Mouse (Mus musculus) kidney, postnatal 0 days (tissue): Measurements from ENCODE around the gene Slc50a1. TPM values are rescaled to one million over a fixed set of nuclear protein-coding genes. Genes with fewer than 3 reads are reported as not detected.
A peak's percentile ranks its signal among the peaks of the same experiment; 100 is the strongest.

Experiments used
- ATAC-seq: fragments of 200-750 bp; cut with Nextera tagmentation; replicated peaks from 2 replicates; pipeline ENCODE4 v1.8.0; 2017; ENCODE audit warnings: low read depth, moderate number of reproducible peaks, moderate TSS enrichment, moderate library complexity; ENCODE audit not compliant: low FRiP score
- DNase-seq: peaks from one replicate; pipeline ENCODE4 v3.0.0-alpha.2; 2016; ENCODE audit warnings: low spot score
- H3K27ac ChIP-seq: fragments of 300-500 bp; sonication (generic); 2 replicates; pipeline ENCODE4 v1.5.1; 2014; ENCODE audit warnings: mild to moderate bottlenecking
- H3K27me3 ChIP-seq: fragments of 300-500 bp; sonication (generic); 2 replicates; pipeline ENCODE4 v1.6.1; 2014; ENCODE audit warnings: low read length, mixed read lengths; ENCODE audit not compliant: insufficient read depth
- H3K36me3 ChIP-seq: fragments of 300-500 bp; sonication (generic); 2 replicates; pipeline ENCODE4 v1.6.1; 2014; ENCODE audit warnings: low read length, mixed read lengths; ENCODE audit not compliant: insufficient read depth
- H3K4me1 ChIP-seq: fragments of 300-500 bp; sonication (generic); replicated peaks from 2 replicates; pipeline ENCODE4 v1.6.1; 2014; ENCODE audit warnings: antibody characterized with exemption, low read length, mixed read lengths; ENCODE audit not compliant: insufficient read depth
- H3K4me2 ChIP-seq: fragments of 300-500 bp; sonication (generic); 2 replicates; pipeline ENCODE4 v1.6.1; 2014; ENCODE audit warnings: mild to moderate bottlenecking, low read length, moderate library complexity, mixed read lengths
- H3K4me3 ChIP-seq: fragments of 300-500 bp; sonication (generic); replicated peaks from 2 replicates; pipeline ENCODE4 v1.5.1; 2014; ENCODE audit warnings: low read depth, low read length
- H3K9ac ChIP-seq: fragments of 300-500 bp; sonication (generic); 2 replicates; pipeline ENCODE4 v1.6.1; 2014; ENCODE audit warnings: low read depth, low read length
- H3K9me3 ChIP-seq: fragments of 300-500 bp; sonication (generic); replicated peaks from 2 replicates; pipeline ENCODE4 v1.6.1; 2016; ENCODE audit warnings: low read length, inconsistent platforms, mixed read lengths
- CTCF ChIP-seq: IDR thresholded peaks from 2 replicates; pipeline ENCODE4 v1.5.1; 2016; ENCODE audit warnings: antibody characterized with exemption, low read depth, mild to moderate bottlenecking, moderate library complexity
- WGBS: fragments of 180-500 bp; shearing (Covaris S2); extraction: QIAGEN DNeasy Blood & Tissue Kit; methylation state at CpG from one replicate; pipeline ENCODE4 v1.1.7; 2014; 5-methylcytosine and 5-hydroxymethylcytosine counted together
- polyA plus RNA-seq: library from polyadenylated mRNA; unstranded; fragments of >200 nt; fragmentation: Nextera tagmentation; extraction: Ambion mirVana; gene quantifications from 2 replicates; pipeline ENCODE4 v1.2.1, GENCODE M21; 2015

The Slc50a1 gene
- polyA plus RNA-seq, 1 experiment from 2014 or later: 82.2 TPM

DNA sequence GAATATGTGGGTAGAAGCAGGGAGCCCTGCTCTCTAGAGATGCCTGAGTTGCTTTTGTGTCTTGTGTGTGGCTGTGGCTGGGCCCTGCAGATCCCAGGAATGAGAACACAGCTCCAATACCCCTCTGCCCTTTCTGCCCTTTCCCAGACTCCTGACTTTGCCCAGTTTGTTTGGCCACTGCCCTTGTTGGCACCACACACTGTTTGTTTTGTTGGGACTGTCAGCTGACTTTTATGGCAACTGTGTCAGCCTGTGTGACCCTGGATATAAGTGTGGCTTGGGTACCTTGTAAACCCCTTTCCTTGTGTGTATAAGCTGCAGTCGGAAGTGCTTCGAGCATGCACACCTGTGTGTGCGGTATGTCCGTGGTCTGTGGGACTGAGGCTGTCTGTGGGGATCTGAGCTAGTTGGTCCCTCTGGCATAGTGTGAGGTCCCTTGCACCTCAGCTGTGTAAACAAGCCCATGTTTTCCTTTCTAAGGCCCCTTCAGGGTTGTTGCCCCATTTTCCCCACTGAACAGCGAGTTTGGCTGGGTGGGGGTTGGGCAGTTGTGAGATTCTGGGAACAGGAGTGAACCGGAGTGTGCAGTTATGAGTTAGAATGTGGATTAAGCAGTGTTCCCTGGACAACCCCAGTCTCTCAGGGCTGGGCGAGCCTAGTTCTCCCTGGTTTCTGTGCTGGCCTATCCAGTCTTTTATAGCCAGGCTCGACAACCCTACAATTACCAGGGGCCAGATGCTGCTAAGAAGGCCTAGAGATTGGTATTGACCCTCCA, 35.4 kb upstream of the Slc50a1 start:
- TF ChIP-seq CTCF: no peak
- Histone ChIP-seq H3K27me3 (no peaks in the 10 kb centered on the region), H3K27ac (peak overlapping the region; percentile 55), H3K9me3 (no peaks in the 10 kb centered on the region), H3K9ac (no peak overlapping the region), H3K4me1 (peaks cover 3% of the 10 kb centered on the region; the same call in 1 of the 2 replicates), H3K4me2 (no peak overlapping the region), H3K36me3 (no peaks in the 10 kb centered on the region), H3K4me3 (no peak overlapping the region)
- no peak for ATAC-seq
- DNase-seq: no peak
- 48% methylated on average over 8 of the region's 8 CpGs for WGBS

DNA sequence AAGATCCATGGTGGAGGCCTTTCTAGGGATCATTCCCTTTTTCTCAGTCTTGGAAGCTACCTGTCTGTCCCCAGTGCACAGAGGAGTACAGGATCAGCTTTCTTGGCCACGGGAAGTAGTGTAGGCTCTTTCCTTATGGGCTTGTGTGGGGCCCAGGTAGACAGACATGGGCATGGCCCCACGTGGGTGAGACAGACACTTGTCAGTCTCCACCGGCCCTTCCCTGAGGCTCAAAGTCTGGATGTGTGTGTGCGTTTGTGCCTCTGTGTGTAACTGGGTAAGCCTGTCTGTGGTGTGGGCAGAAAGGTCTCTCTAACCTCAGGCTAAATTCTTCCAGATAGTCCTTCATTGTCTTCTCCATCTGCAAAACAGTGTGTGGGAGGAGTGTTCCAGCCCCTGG, 34.7 kb upstream of the Slc50a1 start:
- no peak overlapping the region for H3K4me3 ChIP-seq
- H3K27ac ChIP-seq: peak overlapping the region; percentile 55
- no peaks in the 10 kb centered on the region for H3K27me3 ChIP-seq
- H3K9ac ChIP-seq: no peak overlapping the region
- no peak for TF ChIP-seq CTCF
- WGBS: 56% methylated on average over 4 of the region's 4 CpGs
- no peak overlapping the region for H3K4me2 ChIP-seq
- DNase-seq: no peak
- H3K9me3 ChIP-seq: no peaks in the 10 kb centered on the region
- H3K36me3 ChIP-seq: no peaks in the 10 kb centered on the region
- no peak for ATAC-seq
- H3K4me1 ChIP-seq: peaks cover 3% of the 10 kb centered on the region; the same call in 1 of the 2 replicates

DNA sequence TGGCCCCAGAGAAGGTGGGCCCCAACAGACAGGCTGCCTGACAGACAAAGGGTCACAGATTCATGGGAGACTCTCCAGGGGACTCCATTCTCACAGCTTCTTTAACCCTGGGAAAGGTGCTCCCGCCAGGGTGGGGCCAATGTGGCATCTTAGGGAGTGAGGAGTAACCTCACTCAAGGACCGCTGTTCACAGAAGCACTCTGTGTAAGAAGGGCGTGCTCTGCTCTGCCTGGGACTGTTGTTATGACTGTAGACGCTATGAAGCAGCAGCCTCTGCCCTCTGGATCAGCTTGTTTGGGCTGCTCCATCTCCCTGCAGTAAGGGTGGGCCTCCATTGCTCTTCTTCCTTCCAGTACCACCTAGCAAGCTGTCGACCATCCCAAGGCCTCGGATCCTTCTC, 34.1 kb upstream of the Slc50a1 start:
- no peak overlapping the region for H3K27ac ChIP-seq
- no peak for ATAC-seq
- H3K27me3 ChIP-seq: no peaks in the 10 kb centered on the region
- 64% methylated on average over 6 of the region's 6 CpGs for WGBS
- TF ChIP-seq CTCF: no peak
- DNase-seq: no peak
- H3K4me2 ChIP-seq: no peak overlapping the region
- no peak overlapping the region for H3K4me3 ChIP-seq
- no peaks in the 10 kb centered on the region for H3K9me3 ChIP-seq
- H3K36me3 ChIP-seq: no peaks in the 10 kb centered on the region
- H3K4me1 ChIP-seq: peaks cover 3% of the 10 kb centered on the region; the same call in 1 of the 2 replicates
- no peak overlapping the region for H3K9ac ChIP-seq

DNA sequence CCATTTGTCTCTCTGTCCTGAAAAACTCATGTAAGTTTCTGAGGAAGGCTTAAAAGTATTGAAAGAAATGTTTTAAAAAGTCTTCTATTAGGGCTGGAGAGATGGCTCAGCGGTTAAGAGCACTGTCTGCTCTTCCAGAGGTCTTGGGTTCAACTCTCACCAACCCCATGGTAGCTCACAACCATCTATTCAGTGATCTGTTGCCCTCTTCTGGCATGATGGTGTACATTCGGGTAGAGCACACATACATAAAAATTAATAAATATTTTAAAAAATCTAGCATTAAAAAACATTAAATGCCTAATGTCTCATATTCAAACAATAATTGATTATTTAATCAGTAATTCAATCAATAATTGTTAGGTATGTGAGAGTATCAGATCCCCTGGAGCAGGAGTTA, 30.1 kb upstream of the Slc50a1 start:
- no peaks in the 10 kb centered on the region for H3K36me3 ChIP-seq
- no peaks in the 10 kb centered on the region for H3K9me3 ChIP-seq
- H3K9ac ChIP-seq: no peak overlapping the region
- no peaks in the 10 kb centered on the region for H3K27me3 ChIP-seq
- H3K4me1 ChIP-seq: 0 out of 2 replicates have a peak, but pooled peaks cover 2% of the 10 kb centered on the region
- no peak overlapping the region for H3K4me3 ChIP-seq
- no peak overlapping the region for H3K27ac ChIP-seq
- TF ChIP-seq CTCF: peak; percentile 47; the same call in 1 of the 2 replicates
- DNase-seq (no peak), ATAC-seq (no peak)
- H3K4me2 ChIP-seq: no peak overlapping the region
- 78% methylated on average over 2 of the region's 2 CpGs for WGBS

DNA sequence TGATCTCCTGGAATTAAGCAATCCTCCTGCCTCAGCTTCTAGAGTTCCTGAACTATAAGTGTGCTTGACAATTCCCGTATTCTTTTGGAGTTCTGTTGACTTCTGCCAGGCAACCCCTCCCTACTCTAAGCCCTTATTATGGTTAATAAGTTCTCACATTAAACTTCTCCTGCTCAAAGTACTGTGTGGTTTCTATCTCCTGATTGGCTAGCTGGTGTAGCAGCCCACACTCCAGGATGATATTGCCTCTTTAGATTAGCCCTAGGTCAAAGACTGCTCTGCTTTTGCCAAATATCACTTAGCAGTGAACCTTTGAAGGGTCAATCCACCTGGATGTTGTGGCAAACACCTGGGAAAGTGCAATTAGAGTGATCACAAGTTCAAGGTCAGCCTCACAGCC, 29.7 kb upstream of the Slc50a1 start:
- ATAC-seq (peak; percentile 71), DNase-seq (no peak)
- Histone ChIP-seq H3K9me3 (no peaks in the 10 kb centered on the region), H3K27ac (no peak overlapping the region), H3K4me2 (peak overlapping the region; percentile 50), H3K36me3 (no peaks in the 10 kb centered on the region), H3K9ac (no peak overlapping the region; the same call in 1 of the 2 replicates), H3K4me1 (no peaks in the 10 kb centered on the region), H3K27me3 (no peaks in the 10 kb centered on the region), H3K4me3 (peak overlapping the region; percentile 4; the same call in 1 of the 2 replicates)
- WGBS: 35% methylated on average over 1 of the region's 1 CpGs
- TF ChIP-seq CTCF: no peak

DNA sequence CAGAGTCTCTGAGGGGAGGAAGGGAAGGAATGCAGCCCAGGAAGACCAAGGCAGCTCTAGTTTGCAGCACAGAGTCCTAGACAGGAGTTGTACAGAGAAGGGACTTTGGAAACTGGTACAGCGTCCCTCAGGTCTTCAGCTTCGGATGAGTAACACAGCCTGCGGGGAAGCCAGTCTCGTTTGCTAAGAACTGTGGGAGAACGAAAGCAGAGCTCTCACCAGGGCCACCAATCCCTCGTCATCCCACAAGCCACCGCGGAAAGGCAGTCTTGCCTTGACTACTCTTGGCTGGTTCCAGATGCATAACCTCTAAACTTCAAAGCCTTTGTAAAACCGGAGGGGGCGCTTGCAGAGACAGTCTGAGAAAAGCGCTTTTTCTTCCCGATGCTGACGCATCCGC, 29.1 kb upstream of the Slc50a1 start:
- Histone ChIP-seq H3K9me3 (no peaks in the 10 kb centered on the region), H3K27me3 (no peaks in the 10 kb centered on the region), H3K4me3 (peak overlapping the region; percentile 4; the same call in 1 of the 2 replicates), H3K9ac (peak overlapping the region; percentile 33; the same call in 1 of the 2 replicates), H3K4me2 (peak overlapping the region; percentile 50), H3K4me1 (no peaks in the 10 kb centered on the region), H3K36me3 (no peaks in the 10 kb centered on the region), H3K27ac (peak overlapping the region; percentile 51; the same call in 1 of the 2 replicates)
- ATAC-seq: peak; percentile 62
- DNase-seq: peak; percentile 79
- peak; percentile 30; the same call in 1 of the 2 replicates for TF ChIP-seq CTCF
- WGBS: 2% methylated on average over 14 of the region's 14 CpGs
